Mouse (Mus musculus): ENCODE results near the gene Tbc1d5.

The Tbc1d5 gene

GRCm38 (mm10) chr17:51043869-51044268 is 135.3 kb downstream of the Tbc1d5 start:
- no peak for DNase-seq

GRCm38 (mm10) chr17:51040861-51041260 is 138.3 kb downstream of the Tbc1d5 start:
- DNase-seq = no peak

- no peak for DNase-seq
These were observed 155.9 kb downstream of the Tbc1d5 start for GRCm38 (mm10) chr17:51023227-51023626.

GRCm38 (mm10) chr17:51016384-51016783 is 162.8 kb downstream of the Tbc1d5 start:
- no peak for DNase-seq

GRCm38 (mm10) chr17:51013908-51014307 is 165.2 kb downstream of the Tbc1d5 start:
- DNase-seq = peak; percentile 39

GRCm38 (mm10) chr17:51003179-51003578 is 176.0 kb downstream of the Tbc1d5 start:
- no peak for DNase-seq

- no peak for DNase-seq
These were observed 180.9 kb downstream of the Tbc1d5 start for GRCm38 (mm10) chr17:50998216-50998615.

GRCm38 (mm10) chr17:50993294-50993993 is 185.7 kb downstream of the Tbc1d5 start:
- peak; percentile 98 for DNase-seq

GRCm38 (mm10) chr17:50990770-50991405 is 188.3 kb downstream of the Tbc1d5 start:
- DNase-seq = peak; percentile 45

- no peak for DNase-seq
These were observed 191.2 kb downstream of the Tbc1d5 start for GRCm38 (mm10) chr17:50987935-50988334.

GRCm38 (mm10) chr17:50981933-50982332 is 197.2 kb downstream of the Tbc1d5 start:
- DNase-seq = peak; percentile 82

- no peak for DNase-seq
These were observed 207.0 kb downstream of the Tbc1d5 start for GRCm38 (mm10) chr17:50972142-50972541.

- DNase-seq = no peak
These were observed 213.0 kb downstream of the Tbc1d5 start for GRCm38 (mm10) chr17:50966147-50966546.

- DNase-seq = no peak
These were observed 224.8 kb downstream of the Tbc1d5 start for GRCm38 (mm10) chr17:50954313-50954712.

GRCm38 (mm10) chr17:50922308-50922707 is 256.8 kb downstream of the Tbc1d5 start:
- DNase-seq = no peak

- no peak for DNase-seq
These were observed 263.9 kb downstream of the Tbc1d5 start for GRCm38 (mm10) chr17:50915216-50915615.

GRCm38 (mm10) chr17:50908568-50909335 is 270.4 kb downstream of the Tbc1d5 start:
- no peak for DNase-seq

GRCm38 (mm10) chr17:50908160-50908559 is 271.0 kb downstream of the Tbc1d5 start:
- no peak for DNase-seq

- no peak for DNase-seq
These were observed 272.5 kb downstream of the Tbc1d5 start for GRCm38 (mm10) chr17:50906630-50907029.

- no peak for DNase-seq
These were observed 274.7 kb downstream of the Tbc1d5 start for GRCm38 (mm10) chr17:50904463-50904862.

- DNase-seq = no peak
These were observed 281.3 kb downstream of the Tbc1d5 start for GRCm38 (mm10) chr17:50897867-50898266.

- DNase-seq = no peak
These were observed 289.7 kb downstream of the Tbc1d5 start for GRCm38 (mm10) chr17:50889475-50889874.

GRCm38 (mm10) chr17:50879910-50880309 is 299.2 kb downstream of the Tbc1d5 start:
- no peak for DNase-seq

- peak; percentile 22 for DNase-seq
These were observed 302.7 kb downstream of the Tbc1d5 start for GRCm38 (mm10) chr17:50876451-50876850.

Measured in heart, adult 11 months (tissue).